Mouse (Mus musculus): ENCODE data around the gene Rarg. TPM values are rescaled to one million over a fixed set of nuclear protein-coding genes. Genes with fewer than 3 reads are reported as not detected.

Rarg gene
- 101 and 115 TPM in 2 replicates for total RNA-seq (2012; rRNA removed)

- DNase-seq (ENCODE audit: low read depth, low spot score) = no peak
Observed at GRCm38 (mm10) chr15:102257202-102258075, at the start of gene Rarg. Rarg (minus strand) TSS chr15:102257517.

GRCm38 (mm10) chr15:102302542-102302941 is 45.2 kb upstream of the Rarg start:
- Histone ChIP-seq H3K9ac (ENCODE audit: insufficient read depth, low read depth, low read length, poor library complexity, severe bottlenecking) (no peak overlapping the region), H3K36me3 (ENCODE audit: control insufficient read depth, insufficient read depth, low read length, poor library complexity, severe bottlenecking) (peaks cover 58% of the 10 kb centered on the region), H3K9me3 (ENCODE audit: control insufficient read depth, insufficient read depth, low read depth, low read length) (no peaks in the 10 kb centered on the region), H3K27ac (ENCODE audit: insufficient read depth, low read depth, low read length, poor library complexity, severe bottlenecking) (no peak overlapping the region), H3K4me1 (ENCODE audit: control insufficient read depth in 2 of 2, insufficient read depth in 2 of 2, low read length in 2 of 2, poor library complexity in 1 of 2) (no peaks in the 10 kb centered on the region; a peak in 1 of 4 replicates), H3K4me3 (ENCODE audit: insufficient read depth in 1 of 2, low read depth in 1 of 2, low read length in 2 of 2, poor library complexity in 1 of 2, severe bottlenecking in 1 of 2) (no peak overlapping the region)
- in situ Hi-C loops (cut with MboI; ENCODE audit: low sequenced_read_pairs in 2 of 2, unreplicated experiment in 2 of 2) = loop anchor here in 1 of 2 experiments (10.0 kb wide), 1 partner anchor 182 kb away; no protein-coding TSS in a partner anchor
- no peak for TF ChIP-seq CHD2 (IDR thresholded peaks at IDR 0.05; ENCODE audit: low read depth, low read length)
- no peak for TF ChIP-seq ZC3H11A (IDR thresholded peaks at IDR 0.05; ENCODE audit: borderline replicate concordance, low read depth, low read length)
- no peak for TF ChIP-seq MAFK (IDR thresholded peaks at IDR 0.05; ENCODE audit: insufficient read depth, low read depth, low read length)
- no peak for TF ChIP-seq HCFC1 (IDR thresholded peaks at IDR 0.05; ENCODE audit: borderline replicate concordance, insufficient read depth, low read length)
- no peak for TF ChIP-seq ZNF384 (IDR thresholded peaks at IDR 0.05; ENCODE audit: low read depth, low read length)
- no peak for DNase-seq (ENCODE audit: low read depth, low spot score)

More at GRCm38 (mm10) chr15:102257202-102258075, at the start of gene Rarg:
- Histone ChIP-seq H3K4me1 (ENCODE audit: control insufficient read depth in 2 of 2, insufficient read depth in 2 of 2, low read length in 2 of 2, poor library complexity in 1 of 2) (peaks cover 14 to 43% of the 10 kb centered on the region in 2 experiments), H3K36me3 (ENCODE audit: control insufficient read depth, insufficient read depth, low read length, poor library complexity, severe bottlenecking) (peaks cover 2% of the 10 kb centered on the region; the same call in 1 of the 2 replicates), H3K9me3 (ENCODE audit: control insufficient read depth, insufficient read depth, low read depth, low read length) (no peaks in the 10 kb centered on the region), H3K4me3 (ENCODE audit: insufficient read depth in 1 of 2, low read depth in 1 of 2, low read length in 2 of 2, poor library complexity in 1 of 2, severe bottlenecking in 1 of 2) (peak within 1 kb of the TSS; percentile 75 to 84), H3K9ac (ENCODE audit: insufficient read depth, low read depth, low read length, poor library complexity, severe bottlenecking) (peak within 1 kb of the TSS; percentile 69), H3K27ac (ENCODE audit: insufficient read depth, low read depth, low read length, poor library complexity, severe bottlenecking) (peak within 1 kb of the TSS; percentile 29; the same call in 1 of the 2 replicates)
- TF ChIP-seq CHD2 (IDR thresholded peaks at IDR 0.05; ENCODE audit: low read depth, low read length) (no peak), MAFK (IDR thresholded peaks at IDR 0.05; ENCODE audit: insufficient read depth, low read depth, low read length) (no peak), ZNF384 (IDR thresholded peaks at IDR 0.05; ENCODE audit: low read depth, low read length) (no peak), HCFC1 (IDR thresholded peaks at IDR 0.05; ENCODE audit: borderline replicate concordance, insufficient read depth, low read length) (no peak), ZC3H11A (IDR thresholded peaks at IDR 0.05; ENCODE audit: borderline replicate concordance, low read depth, low read length) (no peak)
- in situ Hi-C loops (cut with MboI; ENCODE audit: low sequenced_read_pairs in 2 of 2, unreplicated experiment in 2 of 2) = no loop called here

DNA sequence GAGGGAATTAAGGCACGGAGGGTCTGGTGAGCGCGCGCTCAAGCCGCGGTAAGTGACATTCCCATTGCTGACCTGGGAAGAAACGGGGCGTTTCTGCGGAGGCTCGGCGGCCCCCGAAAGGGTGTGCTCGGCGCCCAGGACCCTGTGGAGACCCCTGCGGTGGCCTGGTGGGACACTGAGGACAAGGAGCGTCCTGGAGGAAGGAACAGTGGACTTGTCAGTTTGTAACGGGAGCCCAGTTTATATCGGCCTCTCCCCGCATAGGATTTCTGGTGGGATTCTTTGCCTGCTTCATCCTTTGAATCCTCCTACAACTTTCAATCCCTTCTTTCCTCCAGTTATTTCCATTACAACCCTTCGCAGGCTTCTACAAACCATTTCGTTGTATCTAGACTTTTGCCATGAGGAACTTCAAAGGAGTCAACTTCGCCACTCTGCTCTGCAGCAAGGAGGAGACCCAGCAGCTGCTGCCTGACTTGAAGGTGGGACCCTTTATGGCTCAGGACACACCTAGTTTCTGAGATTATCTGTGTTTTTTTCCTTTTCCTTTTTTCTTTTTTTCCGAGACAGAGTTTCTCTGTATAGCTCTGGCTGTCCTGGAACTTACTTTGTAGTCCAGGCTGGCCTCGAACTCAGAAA is 39.2 kb upstream of the Rarg start:
- H3K4me3 ChIP-seq (ENCODE audit: insufficient read depth in 1 of 2, low read depth in 1 of 2, low read length in 2 of 2, poor library complexity in 1 of 2, severe bottlenecking in 1 of 2) = peak overlapping the region; percentile 77 to 96
- peaks cover 18% of the 10 kb centered on the region for H3K36me3 ChIP-seq (ENCODE audit: control insufficient read depth, insufficient read depth, low read length, poor library complexity, severe bottlenecking)
- H3K27ac ChIP-seq (ENCODE audit: insufficient read depth, low read depth, low read length, poor library complexity, severe bottlenecking) = peak overlapping the region; percentile 2; the same call in 1 of the 2 replicates
- H3K4me1 ChIP-seq (ENCODE audit: control insufficient read depth in 2 of 2, insufficient read depth in 2 of 2, low read length in 2 of 2, poor library complexity in 1 of 2) = peaks cover 0 to 2% of the 10 kb centered on the region in 2 experiments; a peak in 2 of 4 replicates
- in situ Hi-C loops (cut with MboI; ENCODE audit: low sequenced_read_pairs in 2 of 2, unreplicated experiment in 2 of 2) = no loop called here
- H3K9ac ChIP-seq (ENCODE audit: insufficient read depth, low read depth, low read length, poor library complexity, severe bottlenecking) = peak overlapping the region; percentile 87
- DNase-seq (ENCODE audit: low read depth, low spot score) = no peak
- TF ChIP-seq CHD2 (IDR thresholded peaks at IDR 0.05; ENCODE audit: low read depth, low read length) (no peak), ZC3H11A (IDR thresholded peaks at IDR 0.05; ENCODE audit: borderline replicate concordance, low read depth, low read length) (no peak), MAFK (IDR thresholded peaks at IDR 0.05; ENCODE audit: insufficient read depth, low read depth, low read length) (no peak), HCFC1 (IDR thresholded peaks at IDR 0.05; ENCODE audit: borderline replicate concordance, insufficient read depth, low read length) (no peak), ZNF384 (IDR thresholded peaks at IDR 0.05; ENCODE audit: low read depth, low read length) (no peak)
- no peaks in the 10 kb centered on the region for H3K9me3 ChIP-seq (ENCODE audit: control insufficient read depth, insufficient read depth, low read depth, low read length)

GRCm38 (mm10) chr15:102295633-102296367 is 38.5 kb upstream of the Rarg start, which contains the start of gene Espl1:
Espl1 (plus strand) TSS chr15:102296266.
- Histone ChIP-seq H3K4me1 (ENCODE audit: control insufficient read depth in 2 of 2, insufficient read depth in 2 of 2, low read length in 2 of 2, poor library complexity in 1 of 2) (peaks cover 0 to 2% of the 10 kb centered on the region in 2 experiments; a peak in 2 of 4 replicates), H3K4me3 (ENCODE audit: insufficient read depth in 1 of 2, low read depth in 1 of 2, low read length in 2 of 2, poor library complexity in 1 of 2, severe bottlenecking in 1 of 2) (peak within 1 kb of the TSS; percentile 77 to 96), H3K9ac (ENCODE audit: insufficient read depth, low read depth, low read length, poor library complexity, severe bottlenecking) (peak within 1 kb of the TSS; percentile 87), H3K9me3 (ENCODE audit: control insufficient read depth, insufficient read depth, low read depth, low read length) (no peaks in the 10 kb centered on the region), H3K36me3 (ENCODE audit: control insufficient read depth, insufficient read depth, low read length, poor library complexity, severe bottlenecking) (peaks cover 15% of the 10 kb centered on the region), H3K27ac (ENCODE audit: insufficient read depth, low read depth, low read length, poor library complexity, severe bottlenecking) (peak within 1 kb of the TSS; percentile 2; the same call in 1 of the 2 replicates)
- in situ Hi-C loops (cut with MboI; ENCODE audit: low sequenced_read_pairs in 2 of 2, unreplicated experiment in 2 of 2) = no loop called here
- DNase-seq (ENCODE audit: low read depth, low spot score) = peak; percentile 94
- no peak for TF ChIP-seq CHD2 (IDR thresholded peaks at IDR 0.05; ENCODE audit: low read depth, low read length)
- peak; percentile 97 for TF ChIP-seq HCFC1 (IDR thresholded peaks at IDR 0.05; ENCODE audit: borderline replicate concordance, insufficient read depth, low read length)

Measured in ES-E14 (cell line).